Mouse (Mus musculus) kidney, embryonic 14.5 days (tissue): Measurements from ENCODE around the gene Ccdc137. TPM values are rescaled to one million over a fixed set of nuclear protein-coding genes. Genes with fewer than 3 reads are reported as not detected.
A peak's percentile ranks its signal among the peaks of the same experiment; 100 is the strongest.
"Not testable (repeated sequence)": the region's sequence is repeated elsewhere in the genome, so short reads cannot be mapped to it uniquely, and the experiment has no call there.

Source experiments
- ATAC-seq: fragments of 200-750 bp; cut with Nextera tagmentation; 2 replicates; pipeline ENCODE4 v1.8.0; 2017; ENCODE audit warnings: moderate number of reproducible peaks, mild to moderate bottlenecking, moderate TSS enrichment, moderate library complexity; ENCODE audit not compliant: low FRiP score, low TSS enrichment
- H3K27ac ChIP-seq: fragments of 300-500 bp; sonication (generic); 2 replicates; pipeline ENCODE4 v1.5.1; 2014; ENCODE audit warnings: low read depth, mild to moderate bottlenecking, low read length, moderate library complexity, mixed read lengths
- H3K27me3 ChIP-seq: fragments of 300-500 bp; sonication (generic); 2 replicates; pipeline ENCODE4 v1.6.1; 2014; ENCODE audit warnings: mild to moderate bottlenecking, low read length; ENCODE audit not compliant: control insufficient read depth, insufficient read depth
- H3K36me3 ChIP-seq: fragments of 300-500 bp; sonication (generic); 2 replicates; pipeline ENCODE4 v1.6.1; 2014; ENCODE audit warnings: low read length, mixed read lengths; ENCODE audit not compliant: control insufficient read depth, insufficient read depth
- H3K4me1 ChIP-seq: fragments of 300-500 bp; sonication (generic); 2 replicates; pipeline ENCODE4 v1.6.1; 2014; ENCODE audit warnings: low read length, mixed read lengths; ENCODE audit not compliant: control insufficient read depth, insufficient read depth
- H3K4me2 ChIP-seq: fragments of 300-500 bp; sonication (generic); replicated peaks from 2 replicates; pipeline ENCODE4 v1.6.1; 2014; ENCODE audit warnings: low read depth, mild to moderate bottlenecking, low read length
- H3K4me3 ChIP-seq: fragments of 300-500 bp; sonication (generic); 2 replicates; pipeline ENCODE4 v1.5.1; 2014; ENCODE audit warnings: mild to moderate bottlenecking, low read length
- H3K9ac ChIP-seq: fragments of 300-500 bp; sonication (generic); 2 replicates; pipeline ENCODE4 v1.6.1; 2014; ENCODE audit warnings: low read depth, mild to moderate bottlenecking, low read length, moderate library complexity
- H3K9me3 ChIP-seq: fragments of 300-500 bp; sonication (generic); 2 replicates; pipeline ENCODE4 v1.6.1; 2016; ENCODE audit warnings: low read length; ENCODE audit not compliant: control insufficient read depth
- WGBS: fragments of 180-500 bp; shearing (Covaris S2); extraction: QIAGEN DNeasy Blood & Tissue Kit; methylation state at CpG from one replicate; pipeline ENCODE4 v1.1.7; 2014; 5-methylcytosine and 5-hydroxymethylcytosine counted together
- polyA plus RNA-seq: library from polyadenylated mRNA; unstranded; fragments of >200 nt; fragmentation: Nextera tagmentation; extraction: Ambion mirVana; gene quantifications from 2 replicates; pipeline ENCODE4 v1.2.1, GENCODE M21; 2014

The Ccdc137 gene
- polyA plus RNA-seq: 27.4 and 32.8 TPM in 2 replicates

- peak; percentile 89 for ATAC-seq
- WGBS: 4% methylated on average over 61 of the region's 62 CpGs
- Histone ChIP-seq H3K4me2 (peak within 1 kb of the TSS; percentile 93), H3K9me3 (no peaks in the 10 kb centered on the region), H3K4me1 (peaks cover 10% of the 10 kb centered on the region; the same call in 1 of the 2 replicates), H3K4me3 (peak within 1 kb of the TSS; percentile 86), H3K36me3 (peaks cover 30% of the 10 kb centered on the region), H3K27ac (peak within 1 kb of the TSS; percentile 68), H3K9ac (peak within 1 kb of the TSS; percentile 89), H3K27me3 (no peaks in the 10 kb centered on the region)
These were observed at the start of gene Ccdc137, which contains the start of gene Oxld1 for GRCm38 (mm10) chr11:120457772-120458751. Ccdc137 (plus strand) TSS chr11:120458115. Oxld1 (minus strand) TSS chr11:120458068.

- H3K4me3 ChIP-seq, H3K4me1 ChIP-seq, H3K9ac ChIP-seq, H3K9me3 ChIP-seq, H3K4me2 ChIP-seq, H3K27ac ChIP-seq, ATAC-seq, H3K27me3 ChIP-seq: not testable (repeated sequence)
- 97% methylated on average over 7 of the region's 10 CpGs for WGBS
- peaks cover 90% of the 10 kb centered on the region for H3K36me3 ChIP-seq
These were observed 44.3 kb upstream of the Ccdc137 start for GRCm38 (mm10) chr11:120413621-120414020.

- no peaks in the 10 kb centered on the region for H3K9me3 ChIP-seq
- no peak overlapping the region for H3K9ac ChIP-seq
- WGBS: 86% methylated on average over 7 of the region's 7 CpGs
- H3K4me2 ChIP-seq: no peak overlapping the region
- H3K4me1 ChIP-seq: peaks cover 16% of the 10 kb centered on the region; the same call in 1 of the 2 replicates
- H3K36me3 ChIP-seq: peaks cover 81% of the 10 kb centered on the region
- no peak for ATAC-seq
- no peak overlapping the region for H3K27ac ChIP-seq
- no peak overlapping the region for H3K4me3 ChIP-seq
- no peaks in the 10 kb centered on the region for H3K27me3 ChIP-seq
These were observed 40.1 kb upstream of the Ccdc137 start for GRCm38 (mm10) chr11:120417852-120418251.

GRCm38 (mm10) chr11:120418592-120418991 lies 39.3 kb upstream of the Ccdc137 start:
- H3K9ac ChIP-seq: no peak overlapping the region
- ATAC-seq: no peak
- peaks cover 17% of the 10 kb centered on the region; the same call in 1 of the 2 replicates for H3K4me1 ChIP-seq
- H3K4me3 ChIP-seq: no peak overlapping the region
- no peak overlapping the region for H3K4me2 ChIP-seq
- peaks cover 73% of the 10 kb centered on the region for H3K36me3 ChIP-seq
- no peaks in the 10 kb centered on the region for H3K9me3 ChIP-seq
- no peaks in the 10 kb centered on the region for H3K27me3 ChIP-seq
- H3K27ac ChIP-seq: no peak overlapping the region
- 89% methylated on average over 1 of the region's 1 CpGs for WGBS

- H3K4me3 ChIP-seq: no peak overlapping the region
- no peak overlapping the region for H3K4me2 ChIP-seq
- peak; percentile 83 for ATAC-seq
- peak overlapping the region; percentile 72; the same call in 1 of the 2 replicates for H3K27ac ChIP-seq
- no peak overlapping the region for H3K9ac ChIP-seq
- H3K9me3 ChIP-seq: no peaks in the 10 kb centered on the region
- WGBS: 26% methylated on average over 13 of the region's 13 CpGs
- no peaks in the 10 kb centered on the region for H3K27me3 ChIP-seq
- peaks cover 21% of the 10 kb centered on the region; the same call in 1 of the 2 replicates for H3K4me1 ChIP-seq
- H3K36me3 ChIP-seq: peaks cover 72% of the 10 kb centered on the region
These were observed 35.0 kb upstream of the Ccdc137 start for GRCm38 (mm10) chr11:120422651-120423568.

GRCm38 (mm10) chr11:120423569-120424295 lies 34.2 kb upstream of the Ccdc137 start:
- Histone ChIP-seq H3K36me3 (peaks cover 72% of the 10 kb centered on the region), H3K27ac (peak overlapping the region; percentile 72; the same call in 1 of the 2 replicates), H3K4me1 (peaks cover 21% of the 10 kb centered on the region; the same call in 1 of the 2 replicates), H3K9ac (no peak overlapping the region), H3K4me2 (no peak overlapping the region), H3K27me3 (no peaks in the 10 kb centered on the region), H3K9me3 (no peaks in the 10 kb centered on the region), H3K4me3 (no peak overlapping the region)
- 51% methylated on average over 9 of the region's 9 CpGs for WGBS
- no peak for ATAC-seq

GRCm38 (mm10) chr11:120426727-120427126 lies 31.2 kb upstream of the Ccdc137 start:
- WGBS: 89% methylated on average over 3 of the region's 3 CpGs
- no peak overlapping the region for H3K4me3 ChIP-seq
- peaks cover 16% of the 10 kb centered on the region; the same call in 1 of the 2 replicates for H3K4me1 ChIP-seq
- H3K4me2 ChIP-seq: no peak overlapping the region
- no peak overlapping the region for H3K27ac ChIP-seq
- no peak overlapping the region for H3K9ac ChIP-seq
- no peak for ATAC-seq
- no peaks in the 10 kb centered on the region for H3K27me3 ChIP-seq
- H3K36me3 ChIP-seq: peaks cover 71% of the 10 kb centered on the region
- H3K9me3 ChIP-seq: no peaks in the 10 kb centered on the region
